Mouse (Mus musculus) kidney, embryonic 14.5 days (tissue): Measurements from ENCODE around the gene Zmiz2. TPM values are rescaled to one million over a fixed set of nuclear protein-coding genes. Genes with fewer than 3 reads are reported as not detected.
"Not testable (repeated sequence)": the region's sequence is repeated elsewhere in the genome, so short reads cannot be mapped to it uniquely, and the experiment has no call there.

Experiments
- ATAC-seq: fragments of 200-750 bp; cut with Nextera tagmentation; 2 replicates; pipeline ENCODE4 v1.8.0; 2017; ENCODE audit warnings: moderate number of reproducible peaks, mild to moderate bottlenecking, moderate TSS enrichment, moderate library complexity; ENCODE audit not compliant: low FRiP score, low TSS enrichment
- H3K27ac ChIP-seq: fragments of 300-500 bp; sonication (generic); 2 replicates; pipeline ENCODE4 v1.5.1; 2014; ENCODE audit warnings: low read depth, mild to moderate bottlenecking, low read length, moderate library complexity, mixed read lengths
- H3K27me3 ChIP-seq: fragments of 300-500 bp; sonication (generic); 2 replicates; pipeline ENCODE4 v1.6.1; 2014; ENCODE audit warnings: mild to moderate bottlenecking, low read length; ENCODE audit not compliant: control insufficient read depth, insufficient read depth
- H3K36me3 ChIP-seq: fragments of 300-500 bp; sonication (generic); 2 replicates; pipeline ENCODE4 v1.6.1; 2014; ENCODE audit warnings: low read length, mixed read lengths; ENCODE audit not compliant: control insufficient read depth, insufficient read depth
- H3K4me1 ChIP-seq: fragments of 300-500 bp; sonication (generic); 2 replicates; pipeline ENCODE4 v1.6.1; 2014; ENCODE audit warnings: low read length, mixed read lengths; ENCODE audit not compliant: control insufficient read depth, insufficient read depth
- H3K4me2 ChIP-seq: fragments of 300-500 bp; sonication (generic); replicated peaks from 2 replicates; pipeline ENCODE4 v1.6.1; 2014; ENCODE audit warnings: low read depth, mild to moderate bottlenecking, low read length
- H3K4me3 ChIP-seq: fragments of 300-500 bp; sonication (generic); 2 replicates; pipeline ENCODE4 v1.5.1; 2014; ENCODE audit warnings: mild to moderate bottlenecking, low read length
- H3K9ac ChIP-seq: fragments of 300-500 bp; sonication (generic); 2 replicates; pipeline ENCODE4 v1.6.1; 2014; ENCODE audit warnings: low read depth, mild to moderate bottlenecking, low read length, moderate library complexity
- H3K9me3 ChIP-seq: fragments of 300-500 bp; sonication (generic); 2 replicates; pipeline ENCODE4 v1.6.1; 2016; ENCODE audit warnings: low read length; ENCODE audit not compliant: control insufficient read depth
- WGBS: fragments of 180-500 bp; shearing (Covaris S2); extraction: QIAGEN DNeasy Blood & Tissue Kit; methylation state at CpG from one replicate; pipeline ENCODE4 v1.1.7; 2014; 5-methylcytosine and 5-hydroxymethylcytosine counted together
- polyA plus RNA-seq: library from polyadenylated mRNA; unstranded; fragments of >200 nt; fragmentation: Nextera tagmentation; extraction: Ambion mirVana; gene quantifications from 2 replicates; pipeline ENCODE4 v1.2.1, GENCODE M21; 2014

The Zmiz2 gene
- polyA plus RNA-seq, 1 experiment from 2014 or later: 14.6 TPM

- H3K9ac ChIP-seq: peak overlapping the region; percentile 44
- peaks cover 21% of the 10 kb centered on the region for H3K4me1 ChIP-seq
- H3K9me3 ChIP-seq: no peaks in the 10 kb centered on the region
- H3K27me3 ChIP-seq: no peaks in the 10 kb centered on the region
- no peak overlapping the region for H3K4me2 ChIP-seq
- 54% methylated on average over 4 of the region's 4 CpGs for WGBS
- no peak overlapping the region for H3K4me3 ChIP-seq
- peak; percentile 52 for ATAC-seq
- H3K36me3 ChIP-seq: peaks cover 52% of the 10 kb centered on the region
- H3K27ac ChIP-seq: peak overlapping the region; percentile 86
These were observed 16.8 kb downstream of the Zmiz2 start for GRCm38 (mm10) chr11:6405591-6406081.

DNA sequence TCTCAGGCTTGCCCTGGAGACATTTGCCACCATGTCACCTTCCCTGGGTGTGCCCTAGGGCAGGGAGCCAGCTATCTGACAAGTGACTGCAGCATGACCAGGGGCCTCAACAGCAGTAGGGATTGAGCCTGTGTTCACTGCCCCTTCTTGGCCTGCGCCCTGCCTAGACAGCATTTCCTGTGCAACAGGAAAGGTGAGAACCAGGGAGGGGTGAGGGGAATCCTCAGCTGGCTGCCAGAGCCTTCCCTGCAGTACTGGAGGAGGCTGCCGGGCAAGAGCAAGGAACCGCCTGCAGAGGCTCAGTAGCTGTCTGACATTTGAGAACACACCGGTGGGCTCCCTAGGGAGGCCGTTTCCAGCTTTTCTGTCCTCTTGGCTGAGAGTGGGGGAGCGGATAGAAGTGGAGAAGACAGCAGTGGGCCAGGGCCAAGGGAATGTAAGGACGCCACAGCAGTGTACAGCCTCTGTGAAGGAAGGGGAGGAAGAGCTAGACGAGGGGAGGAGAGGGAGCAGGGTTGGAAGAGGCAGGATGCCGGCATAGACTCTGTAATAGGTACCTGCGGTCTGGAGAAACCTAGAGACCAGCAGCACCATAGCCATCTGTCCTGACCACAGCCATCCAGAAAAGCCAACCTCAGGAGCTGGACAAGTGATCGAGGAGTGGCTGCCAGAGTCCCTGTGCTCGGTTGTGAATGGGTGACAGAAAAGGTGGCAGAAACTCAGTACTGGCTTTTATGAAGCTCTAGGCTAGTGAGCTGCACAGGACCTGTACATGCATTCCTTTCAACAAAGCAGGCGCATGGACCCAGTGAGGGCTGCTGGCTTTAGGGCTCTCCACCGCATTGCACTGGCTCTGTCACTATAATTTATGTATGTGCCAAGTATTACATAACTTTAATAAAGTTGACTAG is 17.6 kb downstream of the Zmiz2 start:
- H3K27ac ChIP-seq: peak overlapping the region; percentile 86
- peak; percentile 74 for ATAC-seq
- no peak overlapping the region; the same call in 1 of the 2 replicates for H3K4me2 ChIP-seq
- H3K4me1 ChIP-seq: peaks cover 21% of the 10 kb centered on the region
- no peaks in the 10 kb centered on the region for H3K27me3 ChIP-seq
- H3K9ac ChIP-seq: peak overlapping the region; percentile 18; the same call in 1 of the 2 replicates
- WGBS: 22% methylated on average over 14 of the region's 14 CpGs
- no peaks in the 10 kb centered on the region for H3K9me3 ChIP-seq
- H3K4me3 ChIP-seq: no peak overlapping the region
- peaks cover 43% of the 10 kb centered on the region for H3K36me3 ChIP-seq

DNA sequence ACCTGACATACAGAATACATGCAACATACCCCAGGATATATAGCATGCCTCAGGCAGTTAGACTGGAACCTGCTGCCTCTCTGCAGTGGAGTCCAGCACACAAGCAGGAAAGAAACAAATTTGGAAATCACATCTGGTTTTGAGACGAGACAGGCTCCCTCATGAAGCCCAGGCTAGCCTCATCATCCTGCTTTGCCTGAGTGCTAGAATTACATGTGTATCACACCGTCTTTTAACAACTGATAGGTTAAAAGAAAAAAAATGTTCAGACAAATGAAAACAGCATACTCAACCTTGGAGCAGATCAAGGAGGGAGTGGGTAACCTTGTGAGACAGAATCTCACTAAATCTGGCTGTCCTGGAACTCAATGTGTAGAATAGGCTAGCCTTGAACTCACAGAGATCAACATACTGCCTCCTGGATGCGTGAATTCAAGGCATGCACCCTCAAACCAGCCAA is 18.3 kb downstream of the Zmiz2 start:
- no peak overlapping the region for H3K4me3 ChIP-seq
- 69% methylated on average over 3 of the region's 3 CpGs for WGBS
- H3K27me3 ChIP-seq: no peaks in the 10 kb centered on the region
- H3K9me3 ChIP-seq: no peaks in the 10 kb centered on the region
- no peak overlapping the region; the same call in 1 of the 2 replicates for H3K27ac ChIP-seq
- peaks cover 36% of the 10 kb centered on the region for H3K36me3 ChIP-seq
- no peak for ATAC-seq
- no peak overlapping the region for H3K9ac ChIP-seq
- H3K4me2 ChIP-seq: no peak overlapping the region
- H3K4me1 ChIP-seq: peaks cover 21% of the 10 kb centered on the region

DNA sequence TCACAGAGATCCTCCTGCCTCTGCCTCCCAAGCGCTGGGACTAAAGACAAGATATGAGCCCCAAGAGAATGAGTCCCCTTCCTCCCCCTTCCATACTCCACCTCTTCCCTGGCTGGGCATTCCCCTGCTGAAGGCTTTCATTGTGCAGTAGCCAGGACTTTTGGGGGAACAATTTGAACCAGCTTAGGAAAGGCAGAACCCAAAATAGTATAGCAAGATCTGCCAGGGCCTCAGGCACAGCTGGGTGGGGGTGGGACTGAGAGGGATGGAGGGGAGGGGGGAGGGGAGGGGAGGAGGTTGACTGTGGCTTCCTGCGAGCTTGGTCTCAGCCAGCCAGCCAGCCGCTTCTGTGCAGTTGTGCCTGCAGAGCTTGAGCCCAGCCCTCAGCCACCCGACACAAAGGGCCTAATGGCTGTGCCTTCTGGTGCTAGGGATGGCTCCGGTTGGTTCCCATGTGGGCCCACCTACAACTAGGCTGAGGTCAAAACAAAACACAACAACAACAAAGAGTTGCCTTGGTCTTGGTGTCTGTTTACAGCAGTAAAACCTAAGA is 21.3 kb downstream of the Zmiz2 start:
- Histone ChIP-seq H3K4me2 (no peak overlapping the region), H3K4me1 (peaks cover 21% of the 10 kb centered on the region), H3K27me3 (no peaks in the 10 kb centered on the region), H3K9ac (no peak overlapping the region), H3K27ac (no peak overlapping the region), H3K4me3 (no peak overlapping the region), H3K9me3 (no peaks in the 10 kb centered on the region), H3K36me3 (peaks cover 7% of the 10 kb centered on the region; the same call in 1 of the 2 replicates)
- WGBS: 53% methylated on average over 5 of the region's 5 CpGs
- no peak for ATAC-seq

- WGBS: 85% methylated on average over 5 of the region's 5 CpGs
These were observed 21.9 kb downstream of the Zmiz2 start for GRCm38 (mm10) chr11:6410755-6411154.

GRCm38 (mm10) chr11:6411684-6412083 is 22.8 kb downstream of the Zmiz2 start:
- 7% methylated on average over 5 of the region's 5 CpGs for WGBS
- H3K9ac ChIP-seq: no peak overlapping the region
- no peaks in the 10 kb centered on the region for H3K9me3 ChIP-seq
- H3K36me3 ChIP-seq: no peaks in the 10 kb centered on the region
- ATAC-seq: no peak
- no peak overlapping the region for H3K27ac ChIP-seq
- no peak overlapping the region for H3K4me2 ChIP-seq
- no peak overlapping the region for H3K4me3 ChIP-seq
- peaks cover 5% of the 10 kb centered on the region for H3K4me1 ChIP-seq
- no peaks in the 10 kb centered on the region for H3K27me3 ChIP-seq

More at GRCm38 (mm10) chr11:6410755-6411154, 21.9 kb downstream of the Zmiz2 start:
- H3K27me3 ChIP-seq, H3K9me3 ChIP-seq, H3K9ac ChIP-seq, H3K36me3 ChIP-seq, H3K27ac ChIP-seq, ATAC-seq, H3K4me2 ChIP-seq, H3K4me3 ChIP-seq: not testable (repeated sequence)
- H3K4me1 ChIP-seq: peaks cover 14% of the 10 kb centered on the region

DNA sequence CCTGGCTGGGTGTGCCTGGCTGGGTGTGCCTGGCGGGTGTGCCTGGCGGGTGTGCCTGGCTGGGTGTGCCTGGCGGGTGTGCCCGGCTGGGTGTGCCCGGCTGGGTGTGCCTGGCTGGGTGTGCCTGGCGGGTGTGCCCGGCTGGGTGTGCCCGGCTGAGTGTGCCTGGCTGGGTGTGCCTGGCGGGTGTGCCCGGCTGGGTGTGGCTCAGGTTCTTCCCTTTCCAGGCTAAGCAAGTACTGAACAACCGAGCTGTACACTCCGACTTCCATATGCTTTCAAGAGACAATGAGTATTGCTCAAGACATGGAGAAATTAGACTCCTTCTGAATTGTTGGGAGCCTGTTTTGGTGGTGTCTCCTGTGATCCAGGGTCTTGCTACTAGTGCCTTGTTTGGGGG is 24.4 kb downstream of the Zmiz2 start:
- no peaks in the 10 kb centered on the region; the same call in 1 of the 2 replicates for H3K4me1 ChIP-seq
- H3K9me3 ChIP-seq: no peaks in the 10 kb centered on the region
- no peak overlapping the region for H3K9ac ChIP-seq
- H3K27me3 ChIP-seq: no peaks in the 10 kb centered on the region
- no peak overlapping the region for H3K4me3 ChIP-seq
- 96% methylated on average over 12 of the region's 12 CpGs for WGBS
- peaks cover 12% of the 10 kb centered on the region for H3K36me3 ChIP-seq
- no peak for ATAC-seq
- H3K4me2 ChIP-seq: no peak overlapping the region
- no peak overlapping the region for H3K27ac ChIP-seq

DNA sequence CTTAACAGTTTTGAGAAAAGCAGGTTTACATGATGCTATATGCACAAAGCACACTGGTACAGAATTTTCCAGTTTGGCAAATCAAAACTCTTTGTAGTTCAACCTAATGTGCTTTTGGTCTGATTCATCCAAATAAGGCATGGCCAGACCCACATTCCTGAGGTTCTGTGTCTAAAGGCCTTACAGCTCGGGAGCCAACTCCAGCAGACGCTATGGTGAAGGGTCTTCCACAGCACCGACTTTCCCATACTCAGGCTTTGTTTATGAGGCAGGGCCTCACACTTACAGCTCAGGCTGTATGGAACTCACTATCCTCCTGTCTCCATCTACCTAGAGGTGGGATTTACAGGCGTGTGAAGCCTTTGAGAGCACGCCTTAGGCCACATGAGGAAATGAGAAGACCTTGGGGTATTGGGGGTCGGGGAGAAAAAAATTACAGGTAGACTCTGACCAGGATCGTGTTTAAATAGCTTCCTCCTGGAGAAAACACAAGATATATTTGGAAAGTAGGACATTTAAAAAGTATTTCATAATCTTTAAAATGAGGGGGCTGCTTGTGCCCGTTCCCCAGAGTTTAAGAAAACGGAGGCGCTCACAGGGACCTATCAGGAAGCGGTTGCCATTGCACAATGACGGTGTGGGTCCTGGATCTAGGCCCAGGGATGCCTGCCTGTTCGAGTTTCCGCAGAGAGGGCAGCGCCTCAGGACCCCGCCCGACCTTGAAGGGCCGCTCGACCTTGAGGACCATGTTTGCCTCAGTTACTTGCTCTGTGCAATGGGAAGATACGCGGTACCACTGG is 26.1 kb downstream of the Zmiz2 start, which contains the start of gene Ppia:
Ppia (plus strand) TSS at position 693 of the 800 bp plus-strand sequence.
- H3K4me1 ChIP-seq: no peaks in the 10 kb centered on the region; the same call in 1 of the 2 replicates
- no peaks in the 10 kb centered on the region for H3K9me3 ChIP-seq
- ATAC-seq: peak; percentile 67
- H3K27ac ChIP-seq: peak within 1 kb of the TSS; percentile 97
- 6% methylated on average over 21 of the region's 21 CpGs for WGBS
- peaks cover 26% of the 10 kb centered on the region for H3K36me3 ChIP-seq
- H3K27me3 ChIP-seq: no peaks in the 10 kb centered on the region
- peak within 1 kb of the TSS; percentile 64 for H3K4me3 ChIP-seq
- peak within 1 kb of the TSS; percentile 91 for H3K4me2 ChIP-seq
- H3K9ac ChIP-seq: peak within 1 kb of the TSS; percentile 85
